Mouse (Mus musculus) bone marrow, adult 2 months (tissue): Measurements from ENCODE around the gene Tarsl2. TPM values are rescaled to one million over a fixed set of nuclear protein-coding genes. Genes with fewer than 3 reads are reported as not detected.

ENCODE experiments used
- H3K27ac ChIP-seq: fragments of 200-500 bp; 2 replicates; pipeline ENCODE4 v1.5.1; 2012; ENCODE audit warnings: low read depth, mild to moderate bottlenecking, control low read depth, inconsistent platforms, low read length; ENCODE audit not compliant: control insufficient read depth, poor library complexity, insufficient read depth
- H3K4me1 ChIP-seq: fragments of 200-500 bp; 2 replicates; pipeline ENCODE4 v1.6.1; 2011; ENCODE audit warnings: low read length; ENCODE audit not compliant: control insufficient read depth, insufficient read depth
- H3K4me3 ChIP-seq: fragments of 200-500 bp; replicated peaks from 2 replicates; pipeline ENCODE3; 2011; ENCODE audit warnings: mild to moderate bottlenecking, low read depth, low read length, control low read depth; ENCODE audit not compliant: control insufficient read depth
- CTCF ChIP-seq: fragments of 200-500 bp; IDR thresholded peaks from 2 replicates; pipeline ENCODE4 v1.5.1; 2011; ENCODE audit warnings: low read length, control low read depth; ENCODE audit not compliant: control insufficient read depth, insufficient read depth
- POLR2A ChIP-seq: fragments of 200-500 bp; IDR thresholded peaks from 2 replicates; pipeline ENCODE4 v1.6.1; 2011; ENCODE audit warnings: low read depth, mild to moderate bottlenecking, control low read depth, low read length, borderline replicate concordance; ENCODE audit not compliant: control insufficient read depth
- WGBS: fragments of 180-500 bp; shearing (Covaris S2); methylation state at CpG from one replicate; pipeline ENCODE4 v1.1.7; 2018; 5-methylcytosine and 5-hydroxymethylcytosine counted together
- polyA plus RNA-seq: library from polyadenylated mRNA; stranded (reverse); fragments of >200 nt; gene quantifications from 2 replicates; pipeline ENCODE4 v1.2.4, GENCODE M21; 2011; ENCODE audit warnings: low replicate concordance; ENCODE audit not compliant: missing spikeins, insufficient read depth, insufficient read length

The Tarsl2 gene
- polyA plus RNA-seq: 5.1 and 6.3 TPM in 2 replicates

DNA sequence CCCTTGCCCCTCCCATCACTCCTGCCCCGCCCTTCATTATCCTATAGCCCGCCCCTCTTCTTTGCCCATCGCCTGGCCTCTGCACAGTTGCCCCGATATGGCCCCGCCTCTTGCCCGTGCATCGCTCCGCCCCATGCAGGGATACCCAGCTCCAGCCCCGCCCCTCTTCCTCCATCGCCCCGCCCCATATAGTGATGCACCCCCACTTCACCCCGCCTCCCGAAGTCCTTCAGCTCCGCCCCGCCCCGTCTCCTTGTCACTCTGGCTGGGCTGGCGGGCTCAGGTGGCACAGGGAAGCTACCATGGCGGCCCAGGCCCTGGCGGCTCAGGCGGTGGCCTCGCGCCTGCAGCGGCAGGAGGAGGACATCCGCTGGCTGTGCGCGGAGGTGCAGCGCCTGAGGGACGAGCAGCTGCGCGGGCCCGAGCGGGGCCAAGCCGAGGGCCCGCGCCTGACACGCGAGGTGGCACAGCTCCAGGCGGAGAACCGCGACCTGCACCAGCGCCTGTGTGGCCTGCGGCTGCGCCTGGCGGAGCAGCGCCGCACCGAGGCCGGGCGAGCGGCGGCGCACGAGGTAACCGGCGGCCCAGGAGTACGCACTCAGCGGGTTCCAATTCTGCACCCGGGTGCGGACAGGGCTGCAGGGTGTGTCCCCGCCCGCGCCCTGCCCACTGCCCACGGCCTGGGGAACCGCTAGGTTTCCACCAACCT is at the start of gene Tarsl2:
Tarsl2 (plus strand) TSS at position 256 of the 709 bp plus-strand sequence.
- TF ChIP-seq POLR2A (peak; percentile 80), CTCF (no peak)
- H3K4me1 ChIP-seq: peaks cover 4% of the 10 kb centered on the region
- WGBS: under 1% methylated on average over 64 of the region's 64 CpGs
- H3K4me3 ChIP-seq: peak within 1 kb of the TSS; percentile 73
- H3K27ac ChIP-seq: peak within 1 kb of the TSS; percentile 82

DNA sequence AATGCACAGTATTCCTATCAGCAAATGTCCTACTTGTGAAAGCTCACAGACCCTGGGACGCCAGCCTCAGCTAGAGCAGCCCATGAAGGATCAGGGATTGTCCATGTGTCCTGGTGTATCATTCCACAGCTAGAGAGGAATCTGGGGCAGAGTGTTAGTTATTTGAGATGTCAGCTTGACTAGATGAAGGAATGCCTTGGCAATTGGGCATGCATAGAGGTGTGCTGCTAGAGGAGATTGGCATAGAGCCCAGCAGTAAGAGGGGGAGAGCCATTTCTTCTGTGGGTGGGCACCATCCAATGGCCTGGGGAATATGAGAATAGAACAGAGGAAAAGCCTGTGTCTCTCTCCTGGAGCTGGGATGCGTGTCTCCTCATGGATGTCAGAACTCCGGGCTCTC is 38.6 kb upstream of the Tarsl2 start:
- no peaks in the 10 kb centered on the region for H3K4me1 ChIP-seq
- 73% methylated on average over 3 of the region's 3 CpGs for WGBS
- no peak overlapping the region for H3K27ac ChIP-seq
- TF ChIP-seq CTCF: no peak
- H3K4me3 ChIP-seq: no peak overlapping the region

DNA sequence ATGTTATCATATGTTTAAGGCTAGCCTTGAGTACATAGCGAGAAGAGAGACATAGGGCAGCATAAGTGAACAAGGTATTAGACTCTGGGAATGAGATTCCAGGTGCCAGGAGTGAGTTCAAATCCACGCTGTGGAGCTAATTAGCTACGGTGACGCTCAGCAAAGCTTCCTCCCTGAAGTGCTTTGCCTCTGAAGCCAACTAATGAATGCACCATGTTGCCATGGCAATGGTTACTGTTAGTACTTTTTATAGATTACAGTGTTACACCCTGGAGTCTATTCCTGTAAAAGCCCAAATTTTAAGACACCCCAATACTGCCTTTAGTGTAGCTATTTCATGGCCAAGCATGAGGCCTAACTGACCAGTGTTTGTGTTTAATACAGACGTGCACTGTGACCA is 37.7 kb upstream of the Tarsl2 start:
- Histone ChIP-seq H3K27ac (no peak overlapping the region), H3K4me3 (no peak overlapping the region), H3K4me1 (no peaks in the 10 kb centered on the region)
- WGBS: 73% methylated on average over 5 of the region's 5 CpGs
- TF ChIP-seq CTCF (no peak), POLR2A (no peak)

DNA sequence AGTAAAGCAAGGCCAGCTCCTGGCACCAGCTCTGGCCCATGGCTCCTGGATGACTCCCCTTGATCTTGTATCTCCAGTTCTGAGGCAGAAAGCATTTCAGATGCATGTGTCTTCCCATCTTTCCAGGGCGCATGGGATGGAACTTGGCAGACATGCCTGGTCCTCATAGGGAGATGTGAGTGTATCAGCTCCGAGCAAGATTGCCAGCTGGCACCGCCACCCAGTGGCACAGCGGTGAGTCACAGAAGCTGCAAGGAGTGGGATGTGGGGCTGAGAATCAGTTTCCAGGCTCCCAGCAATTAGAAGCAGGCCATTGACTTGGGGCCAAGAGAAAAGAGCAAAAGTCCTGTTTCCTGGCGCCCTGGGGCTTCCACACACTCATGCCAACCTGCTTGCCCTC is 34.5 kb upstream of the Tarsl2 start:
- H3K4me3 ChIP-seq: no peak overlapping the region
- no peaks in the 10 kb centered on the region for H3K4me1 ChIP-seq
- H3K27ac ChIP-seq: no peak overlapping the region
- WGBS: 78% methylated on average over 5 of the region's 5 CpGs
- TF ChIP-seq CTCF (no peak), POLR2A (no peak)

DNA sequence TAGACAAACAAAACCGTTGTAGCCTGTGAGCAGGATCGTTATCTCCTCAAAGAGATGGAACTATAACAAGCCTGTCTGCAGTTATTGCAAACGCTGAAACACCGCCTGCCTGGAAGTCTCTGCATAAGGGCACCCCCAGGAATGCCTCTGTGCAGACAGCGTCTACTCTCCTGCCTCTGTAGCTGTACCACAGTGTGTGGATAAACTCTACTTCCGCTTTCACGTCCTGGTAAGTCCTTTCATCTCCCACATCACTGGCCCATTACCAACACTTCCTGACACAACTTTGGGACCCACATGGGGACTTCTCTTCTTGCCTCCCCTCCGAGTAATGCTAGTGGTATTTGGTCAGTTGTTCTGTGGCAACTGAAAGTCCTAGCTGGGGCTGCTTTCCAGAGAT is 34.0 kb upstream of the Tarsl2 start:
- WGBS: 62% methylated on average over 8 of the region's 8 CpGs
- H3K4me1 ChIP-seq: no peaks in the 10 kb centered on the region

DNA sequence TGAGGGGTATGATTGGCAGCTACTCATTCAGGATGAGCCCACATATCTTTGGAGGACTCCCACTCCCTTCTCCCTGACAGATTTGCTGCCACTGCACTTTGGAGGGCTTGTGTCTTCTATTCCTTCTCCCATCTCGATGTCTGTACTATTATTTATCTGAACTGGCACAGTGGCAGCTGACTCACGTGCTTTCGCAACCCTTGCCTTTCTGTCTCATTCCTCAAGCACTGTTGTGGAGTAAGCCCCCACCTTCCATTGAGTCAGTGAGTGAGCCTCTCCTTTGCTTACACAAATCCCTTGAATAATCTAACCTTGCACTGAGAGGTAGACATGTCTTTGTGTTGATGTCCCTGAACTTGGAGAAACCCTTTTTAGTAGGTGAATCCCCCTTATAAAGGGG is 33.4 kb upstream of the Tarsl2 start:
- no peaks in the 10 kb centered on the region for H3K4me1 ChIP-seq
- TF ChIP-seq POLR2A (no peak), CTCF (no peak)
- H3K27ac ChIP-seq: no peak overlapping the region
- WGBS: 72% methylated on average over 3 of the region's 3 CpGs
- H3K4me3 ChIP-seq: no peak overlapping the region

More for the DNA sequence above, 34.0 kb upstream of the Tarsl2 start:
- Histone ChIP-seq H3K4me3 (no peak overlapping the region), H3K27ac (no peak overlapping the region)
- TF ChIP-seq POLR2A: no peak
- no peak for TF ChIP-seq CTCF

DNA sequence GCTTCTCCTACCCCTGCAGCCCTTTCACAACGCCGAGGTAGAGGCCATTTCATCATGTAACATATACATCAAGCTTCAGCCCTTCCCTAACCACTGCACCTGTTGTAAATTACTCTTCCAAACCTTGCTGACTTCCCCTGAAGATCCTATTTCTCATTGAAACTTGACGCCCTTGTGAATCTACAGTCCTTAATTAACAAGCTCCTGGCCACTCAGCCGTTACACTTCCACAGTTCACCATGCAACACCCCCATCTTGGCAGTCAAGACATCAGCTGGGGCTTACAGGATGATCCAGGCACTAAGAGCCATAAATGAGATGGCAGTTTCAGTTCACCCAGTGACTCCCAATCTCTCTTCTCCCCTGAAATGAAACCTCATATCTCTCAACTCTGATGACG is 31.0 kb upstream of the Tarsl2 start:
- no peak for TF ChIP-seq POLR2A
- no peak for TF ChIP-seq CTCF
- H3K27ac ChIP-seq: no peak overlapping the region
- WGBS: 77% methylated on average over 5 of the region's 5 CpGs
- H3K4me1 ChIP-seq: no peaks in the 10 kb centered on the region
- H3K4me3 ChIP-seq: no peak overlapping the region

DNA sequence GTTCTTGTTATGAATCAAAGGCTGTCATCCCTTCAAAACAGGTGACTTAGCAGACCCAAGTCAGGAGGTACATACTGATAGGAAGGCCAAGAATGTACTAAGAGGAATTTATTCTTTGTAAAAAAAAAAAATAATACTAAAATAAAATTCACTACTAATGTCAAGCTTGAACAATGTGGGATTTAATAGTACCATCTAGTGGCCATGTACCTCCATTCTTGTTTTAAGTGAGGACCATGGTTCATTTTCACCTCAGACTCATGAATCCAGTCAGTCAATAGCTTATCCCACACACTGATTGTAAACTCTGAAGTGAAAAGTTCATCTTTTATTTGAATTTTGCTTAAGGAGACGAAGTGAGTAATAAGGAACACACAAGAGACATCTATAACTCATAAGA is 25.9 kb upstream of the Tarsl2 start:
- TF ChIP-seq CTCF (no peak), POLR2A (no peak)
- WGBS: 55% methylated on average over 1 of the region's 1 CpGs
- Histone ChIP-seq H3K4me1 (no peaks in the 10 kb centered on the region; the same call in 1 of the 2 replicates), H3K27ac (no peak overlapping the region), H3K4me3 (no peak overlapping the region)

DNA sequence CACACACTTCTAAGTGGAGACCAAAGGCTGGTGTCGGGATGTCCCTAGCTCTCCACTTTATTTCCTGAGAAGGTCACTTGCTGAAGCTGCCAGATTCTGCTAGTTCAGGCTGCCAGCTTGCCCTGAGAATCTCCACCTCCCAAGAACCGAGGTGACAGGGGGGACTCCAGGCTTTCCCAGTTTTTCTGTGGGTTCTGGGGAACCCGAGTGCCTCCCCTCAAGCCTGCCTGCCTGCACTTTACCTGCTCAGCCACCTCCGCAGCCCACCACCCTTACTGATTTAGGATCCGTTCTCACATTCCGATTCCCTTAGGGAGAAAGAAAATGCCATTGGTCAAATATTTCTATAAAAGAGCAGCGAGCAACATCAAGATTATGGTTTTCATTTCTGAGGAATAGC is 24.0 kb upstream of the Tarsl2 start:
- no peaks in the 10 kb centered on the region; the same call in 1 of the 2 replicates for H3K4me1 ChIP-seq
- no peak overlapping the region for H3K4me3 ChIP-seq
- TF ChIP-seq POLR2A: no peak
- TF ChIP-seq CTCF: no peak
- H3K27ac ChIP-seq: no peak overlapping the region
- 81% methylated on average over 7 of the region's 7 CpGs for WGBS
